Mouse (Mus musculus): ENCODE data around the gene Sfta2. TPM values are rescaled to one million over a fixed set of nuclear protein-coding genes. Genes with fewer than 3 reads are reported as not detected.

Sfta2 gene
- total and polyA plus RNA-seq, 3 experiments, result not detected

- DNase-seq, result peak; percentile 89
Observed at GRCm38 (mm10) chr17:35673416-35674035, 72.2 kb downstream of the Sfta2 start, which contains the start of gene Gtf2h4. Gene Gtf2h4, minus strand, starts transcription at chr17:35673739.

- no peak for DNase-seq
Observed at GRCm38 (mm10) chr17:35680591-35680990, 79.2 kb downstream of the Sfta2 start.

- no peak for DNase-seq
Observed at GRCm38 (mm10) chr17:35681986-35682385, 80.6 kb downstream of the Sfta2 start.

- no peak for DNase-seq
Observed at GRCm38 (mm10) chr17:35685061-35685460, 83.7 kb downstream of the Sfta2 start.

- DNase-seq, result no peak
Observed at GRCm38 (mm10) chr17:35688347-35689175, 87.2 kb downstream of the Sfta2 start.

- no peak for DNase-seq
Observed at GRCm38 (mm10) chr17:35689936-35690645, 88.7 kb downstream of the Sfta2 start.

GRCm38 (mm10) chr17:35691811-35692210 lies 90.5 kb downstream of the Sfta2 start:
- DNase-seq, result no peak

- DNase-seq, result no peak
Observed at GRCm38 (mm10) chr17:35692368-35692767, 91.0 kb downstream of the Sfta2 start.

GRCm38 (mm10) chr17:35693906-35694305 lies 92.6 kb downstream of the Sfta2 start:
- no peak for DNase-seq

- no peak for DNase-seq
Observed at GRCm38 (mm10) chr17:35695289-35695688, 93.9 kb downstream of the Sfta2 start.

- DNase-seq, result no peak
Observed at GRCm38 (mm10) chr17:35696691-35697090, 95.3 kb downstream of the Sfta2 start.

- DNase-seq, result no peak
Observed at GRCm38 (mm10) chr17:35697429-35697758, 96.0 kb downstream of the Sfta2 start.

- DNase-seq, result peak; percentile 78
Observed at GRCm38 (mm10) chr17:35697759-35698500, 96.6 kb downstream of the Sfta2 start.

GRCm38 (mm10) chr17:35698501-35698883 lies 97.1 kb downstream of the Sfta2 start:
- DNase-seq, result no peak

GRCm38 (mm10) chr17:35699919-35700318 lies 98.6 kb downstream of the Sfta2 start:
- peak; percentile 92 for DNase-seq

Other genes with a start within 250 kb of the Sfta2 start
- 10 to 100 TPM; 21.1 to 28.8 TPM for gene H2-Q4, start 221.9 kb upstream of the Sfta2 start, total RNA-seq (2021)
- gene H2-Q4, start 221.9 kb upstream of the Sfta2 start, polyA plus RNA-seq (2012; rRNA removed), result 183 and 203 TPM in 2 replicates
- gene H2-Q6, start 176.7 kb upstream of the Sfta2 start, total RNA-seq (2021), result 1 to 10 TPM; 3.3 to 7.9 TPM
- gene H2-Q6, start 176.7 kb upstream of the Sfta2 start, polyA plus RNA-seq (2012; rRNA removed), result 23.0 and 24.7 TPM in 2 replicates
- gene H2-Q7, start 162.4 kb upstream of the Sfta2 start, total RNA-seq (2021), result 1 to 10 TPM; 5.0 to 5.7 TPM
- 59.2 and 61.8 TPM in 2 replicates for gene H2-Q7, start 162.4 kb upstream of the Sfta2 start, polyA plus RNA-seq (2012; rRNA removed)
- 10 to 100 TPM in 1 of 2 experiments, 1 to 10 TPM in 1; 3.0 to 11.9 TPM for gene H2-Q10, start 131.5 kb upstream of the Sfta2 start, total RNA-seq (2021)
- 37.5 and 46.4 TPM in 2 replicates for gene H2-Q10, start 131.5 kb upstream of the Sfta2 start, polyA plus RNA-seq (2012; rRNA removed)
- not detected for gene Pou5f1, start 95.5 kb upstream of the Sfta2 start, total RNA-seq (2021)
- gene Pou5f1, start 95.5 kb upstream of the Sfta2 start, polyA plus RNA-seq (2012; rRNA removed), result not detected in 2 replicates
- 1 to 10 TPM; 4.6 to 5.0 TPM for gene Tcf19, start 84.7 kb upstream of the Sfta2 start, total RNA-seq (2021)
- 7.6 and 9.5 TPM in 2 replicates for gene Tcf19, start 84.7 kb upstream of the Sfta2 start, polyA plus RNA-seq (2012; rRNA removed)
- 1 to 10 TPM; 6.2 to 8.0 TPM for gene Cchcr1, start 84.4 kb upstream of the Sfta2 start, total RNA-seq (2021)
- gene Cchcr1, start 84.4 kb upstream of the Sfta2 start, polyA plus RNA-seq (2012; rRNA removed), result 2.9 and 3.9 TPM in 2 replicates
- not detected for gene Psors1c2, start 68.3 kb upstream of the Sfta2 start, total RNA-seq (2021)
- gene Psors1c2, start 68.3 kb upstream of the Sfta2 start, polyA plus RNA-seq (2012; rRNA removed), result not detected in 2 replicates
- gene Cdsn, start 49.4 kb upstream of the Sfta2 start, total RNA-seq (2021), result under 1 TPM; 0.20 to 0.62 TPM
- gene Cdsn, start 49.4 kb upstream of the Sfta2 start, polyA plus RNA-seq (2012; rRNA removed), result 7.3 and 7.4 TPM in 2 replicates
- not detected for gene 2300002M23Rik, start 34.1 kb upstream of the Sfta2 start, total RNA-seq (2021)
- not detected in 2 replicates for gene 2300002M23Rik, start 34.1 kb upstream of the Sfta2 start, polyA plus RNA-seq (2012; rRNA removed)
- gene Gm9573, start 25.1 kb downstream of the Sfta2 start, total RNA-seq (2021), result not detected
- gene Gm9573, start 25.1 kb downstream of the Sfta2 start, polyA plus RNA-seq (2012; rRNA removed), result not detected in 2 replicates
- gene Mucl3, start 42.1 kb downstream of the Sfta2 start, total RNA-seq (2021), result not detected
- 0.18 TPM in 1 of 2 replicates, not detected in the other for gene Mucl3, start 42.1 kb downstream of the Sfta2 start, polyA plus RNA-seq (2012; rRNA removed)
- gene Vars2, start 66.0 kb downstream of the Sfta2 start, total RNA-seq (2021), result 10 to 100 TPM; 36.4 to 38.6 TPM
- gene Vars2, start 66.0 kb downstream of the Sfta2 start, polyA plus RNA-seq (2012; rRNA removed), result 75.5 and 77.3 TPM in 2 replicates
- gene Gtf2h4, start 72.2 kb downstream of the Sfta2 start, total RNA-seq (2021), result 10 to 100 TPM; 18.6 to 25.3 TPM
- gene Gtf2h4, start 72.2 kb downstream of the Sfta2 start, polyA plus RNA-seq (2012; rRNA removed), result 22.5 and 23.4 TPM in 2 replicates
- gene Ddr1, start 103.1 kb downstream of the Sfta2 start, total RNA-seq (2021), result 10 to 100 TPM; 30.0 to 58.8 TPM
- gene Ddr1, start 103.1 kb downstream of the Sfta2 start, polyA plus RNA-seq (2012; rRNA removed), result 58.0 and 61.6 TPM in 2 replicates
- 10 to 100 TPM in 1 of 2 experiments, 1 to 10 TPM in 1; 9.6 to 13.8 TPM for gene Ier3, start 220.1 kb downstream of the Sfta2 start, total RNA-seq (2021)
- 17.1 and 17.6 TPM in 2 replicates for gene Ier3, start 220.1 kb downstream of the Sfta2 start, polyA plus RNA-seq (2012; rRNA removed)
- gene Flot1, start 221.7 kb downstream of the Sfta2 start, total RNA-seq (2021), result 10 to 100 TPM; 59.0 to 74.4 TPM
- gene Flot1, start 221.7 kb downstream of the Sfta2 start, polyA plus RNA-seq (2012; rRNA removed), result 61.0 and 66.2 TPM in 2 replicates
- gene Tubb5, start 236.8 kb downstream of the Sfta2 start, total RNA-seq (2021), result 100 to 1,000 TPM; 152 to 198 TPM
- gene Tubb5, start 236.8 kb downstream of the Sfta2 start, polyA plus RNA-seq (2012; rRNA removed), result 137 and 156 TPM in 2 replicates
- gene Mdc1, start 240.0 kb downstream of the Sfta2 start, total RNA-seq (2021), result 10 to 100 TPM; 15.4 to 20.8 TPM
- 3.6 and 5.9 TPM in 2 replicates for gene Mdc1, start 240.0 kb downstream of the Sfta2 start, polyA plus RNA-seq (2012; rRNA removed)